Mouse (Mus musculus) natural killer cell, adult 2 months (primary cell): Measurements from ENCODE around the gene Gm10717.
"Not testable (repeated sequence)": the region's sequence is repeated elsewhere in the genome, so short reads cannot be mapped to it uniquely, and the experiment has no call there.

Source experiments
- DNase-seq, 2 experiments: peaks; one replicate each; pipeline ENCODE4 v3.0.0; 2022; ENCODE audit warnings: low spot score in 2 of 2

The Gm10717 gene

DNA sequence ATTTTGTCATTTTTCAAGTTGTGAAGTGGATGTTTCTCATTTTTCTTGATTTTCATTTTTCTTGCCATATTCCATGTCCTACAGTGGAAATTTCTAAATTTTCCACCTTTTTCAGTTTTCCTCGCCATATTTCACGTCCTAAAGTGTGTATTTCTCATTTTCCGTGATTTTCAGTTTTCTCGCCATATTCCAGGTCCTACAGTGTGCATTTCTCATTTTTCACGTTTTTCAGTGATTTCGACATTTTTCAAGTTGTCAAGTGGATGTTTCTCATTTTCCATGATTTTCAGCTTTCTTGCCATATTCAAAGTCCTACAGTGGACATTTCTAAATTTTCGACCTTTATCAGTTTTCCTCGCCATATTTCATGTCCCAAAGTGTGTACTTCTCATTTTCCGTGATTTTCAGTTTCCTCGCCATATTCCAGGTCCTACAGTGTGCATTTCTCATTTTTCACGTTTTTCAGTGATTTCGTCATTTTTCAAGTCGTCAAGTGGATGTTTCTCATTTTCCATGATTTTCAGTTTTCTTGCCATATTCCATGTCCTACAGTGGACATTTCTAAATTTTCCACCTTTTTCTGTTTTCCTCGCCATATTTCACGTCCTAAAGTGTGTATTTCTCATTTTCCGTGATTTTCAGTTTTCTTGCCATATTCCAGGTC is 1.1 kb upstream of the Gm10717 start:
- DNase-seq = peak; percentile 98 to 99

DNA sequence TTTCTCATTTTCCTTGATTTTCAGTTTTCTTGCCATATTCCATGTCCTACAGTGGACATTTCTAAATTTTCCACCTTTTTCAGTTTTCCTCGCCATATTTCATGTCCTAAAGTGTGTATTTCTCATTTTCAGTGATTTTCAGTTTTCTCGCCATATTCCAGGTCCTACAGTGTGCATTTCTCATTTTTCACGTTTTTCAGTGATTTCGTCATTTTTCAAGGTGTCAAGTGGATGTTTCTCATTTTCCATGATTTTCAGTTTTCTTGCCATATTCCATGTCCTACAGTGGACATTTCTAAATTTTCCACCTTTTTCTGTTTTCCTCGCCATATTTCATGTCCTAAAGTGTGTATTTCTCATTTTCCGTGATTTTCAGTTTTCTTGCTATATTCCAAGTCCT is 436 bp downstream of the Gm10717 start:
- DNase-seq = peak; percentile 64 to 67

DNA sequence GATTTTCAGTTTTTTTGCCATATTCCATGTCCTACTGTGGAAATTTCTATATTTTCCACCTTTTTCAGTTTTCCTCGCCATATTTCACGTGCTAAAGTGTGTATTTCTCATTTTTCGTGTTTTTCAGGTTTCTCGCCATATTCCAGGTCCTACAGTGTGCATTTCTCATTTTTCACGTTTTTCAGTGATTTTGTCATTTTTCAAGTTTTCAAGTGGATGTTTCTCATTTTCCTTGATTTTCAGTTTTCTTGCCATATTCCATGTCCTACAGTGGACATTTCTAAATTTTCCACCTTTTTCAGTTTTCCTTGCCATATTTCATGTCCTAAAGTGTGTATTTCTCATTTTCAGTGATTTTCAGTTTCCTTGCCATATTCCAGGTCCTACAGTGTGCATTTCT is 919 bp downstream of the Gm10717 start:
- not testable (repeated sequence) for DNase-seq

DNA sequence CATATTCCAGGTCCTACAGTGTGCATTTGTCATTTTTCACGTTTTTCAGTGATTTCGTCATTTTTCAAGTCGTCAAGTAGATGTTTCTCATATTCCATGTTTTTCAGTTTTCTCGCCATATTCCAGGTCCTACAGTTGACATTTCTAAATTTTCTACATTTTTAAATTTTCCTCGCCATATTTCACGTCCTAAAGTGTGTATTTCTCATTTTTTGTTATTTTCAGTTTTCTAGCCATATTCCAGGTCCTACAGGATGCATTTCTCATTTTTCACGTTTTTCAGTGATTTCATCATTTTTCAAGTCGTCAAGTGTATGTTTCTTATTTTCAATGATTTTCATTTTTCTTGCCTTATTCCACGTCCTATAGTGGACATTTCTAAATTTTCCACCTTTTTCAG is 1.5 kb downstream of the Gm10717 start:
- not testable (repeated sequence) for DNase-seq

DNA sequence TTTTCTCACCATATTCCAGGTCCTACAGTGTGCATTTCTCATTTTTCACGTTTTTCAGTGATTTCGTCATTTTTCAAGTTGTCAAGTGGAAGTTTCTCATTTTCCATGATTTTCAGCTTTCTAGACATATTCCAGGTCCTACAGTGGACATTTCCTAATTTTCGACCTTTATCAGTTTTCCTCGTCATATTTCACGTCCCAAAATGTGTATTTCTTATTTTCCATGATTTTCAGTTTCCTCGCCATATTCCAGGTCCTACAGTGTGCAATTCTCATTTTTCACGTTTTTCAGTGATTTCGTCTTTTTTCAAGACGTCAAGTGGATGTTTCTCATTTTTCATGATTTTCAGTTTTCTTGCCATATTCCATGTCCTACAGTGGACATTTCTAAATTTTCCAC is 2.0 kb downstream of the Gm10717 start:
- DNase-seq = not testable (repeated sequence)

DNA sequence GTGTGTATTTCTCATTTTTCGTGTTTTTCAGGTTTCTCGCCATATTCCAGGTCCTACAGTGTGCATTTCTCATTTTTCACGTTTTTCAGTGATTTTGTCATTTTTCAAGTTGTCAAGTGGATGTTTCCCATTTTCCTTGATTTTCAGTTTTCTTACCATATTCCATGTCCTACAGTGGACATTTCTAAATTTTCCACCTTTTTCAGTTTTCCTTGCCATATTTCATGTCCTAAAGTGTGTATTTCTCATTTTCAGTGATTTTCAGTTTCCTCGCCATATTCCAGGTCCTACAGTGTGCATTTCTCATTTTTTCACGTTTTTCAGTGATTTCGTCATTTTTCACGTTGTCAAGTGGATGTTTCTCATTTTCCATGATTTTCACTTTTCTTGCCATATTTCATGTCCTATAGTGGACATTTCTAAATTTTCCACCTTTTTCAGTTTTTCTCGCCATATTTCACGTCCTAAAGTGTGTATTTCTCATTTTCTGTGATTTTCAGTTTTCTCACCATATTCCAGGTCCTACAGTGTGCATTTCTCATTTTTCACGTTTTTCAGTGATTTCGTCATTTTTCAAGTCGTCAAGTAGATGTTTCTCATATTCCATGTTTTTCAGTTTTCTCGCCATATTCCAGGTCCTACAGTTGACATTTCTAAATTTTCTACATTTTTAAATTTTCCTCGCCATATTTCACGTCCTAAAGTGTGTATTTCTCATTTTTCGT is 4.2 kb downstream of the Gm10717 start:
- DNase-seq = peak; percentile 24 to 29

DNA sequence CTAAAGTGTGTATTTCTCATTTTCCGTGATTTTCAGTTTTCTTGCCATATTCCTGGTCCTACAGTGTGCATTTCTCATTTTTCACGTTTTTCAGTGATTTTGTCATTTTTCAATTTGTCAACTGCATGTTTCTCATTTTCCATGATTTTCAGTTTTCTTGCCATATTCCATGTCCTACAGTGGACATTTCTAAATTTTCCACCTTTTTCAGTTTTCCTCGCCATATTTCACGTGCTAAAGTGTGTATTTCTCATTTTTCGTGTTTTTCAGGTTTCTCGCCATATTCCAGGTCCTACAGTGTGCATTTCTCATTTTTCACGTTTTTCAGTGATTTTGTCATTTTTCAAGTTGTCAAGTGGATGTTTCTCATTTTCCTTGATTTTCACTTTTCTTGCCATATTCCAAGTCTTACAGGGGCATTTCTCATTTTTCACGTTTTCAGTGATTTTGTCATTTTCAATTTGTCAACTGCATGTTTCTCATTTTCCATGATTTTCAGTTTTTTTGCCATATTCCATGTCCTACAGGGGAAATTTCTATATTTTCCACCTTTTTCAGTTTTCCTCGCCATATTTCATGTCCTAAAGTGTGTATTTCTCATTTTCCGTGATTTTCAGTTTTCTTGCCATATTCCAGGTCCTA is 5.6 kb downstream of the Gm10717 start:
- DNase-seq = not testable (repeated sequence)

DNA sequence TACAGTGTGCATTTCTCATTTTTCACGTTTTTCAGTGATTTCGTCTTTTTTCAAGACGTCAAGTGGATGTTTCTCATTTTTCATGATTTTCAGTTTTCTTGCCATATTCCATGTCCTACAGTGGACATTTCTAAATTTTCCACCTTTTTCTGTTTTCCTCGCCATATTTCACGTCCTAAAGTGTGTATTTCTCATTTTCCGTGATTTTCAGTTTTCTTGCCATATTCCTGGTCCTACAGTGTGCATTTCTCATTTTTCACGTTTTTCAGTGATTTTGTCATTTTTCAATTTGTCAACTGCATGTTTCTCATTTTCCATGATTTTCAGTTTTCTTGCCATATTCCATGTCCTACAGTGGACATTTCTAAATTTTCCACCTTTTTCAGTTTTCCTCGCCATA is 9.1 kb downstream of the Gm10717 start, which contains the start of gene Gm17535:
Gene Gm17535 (plus strand): TSS at position 301 of the 400 bp plus-strand sequence.
- DNase-seq = not testable (repeated sequence)

DNA sequence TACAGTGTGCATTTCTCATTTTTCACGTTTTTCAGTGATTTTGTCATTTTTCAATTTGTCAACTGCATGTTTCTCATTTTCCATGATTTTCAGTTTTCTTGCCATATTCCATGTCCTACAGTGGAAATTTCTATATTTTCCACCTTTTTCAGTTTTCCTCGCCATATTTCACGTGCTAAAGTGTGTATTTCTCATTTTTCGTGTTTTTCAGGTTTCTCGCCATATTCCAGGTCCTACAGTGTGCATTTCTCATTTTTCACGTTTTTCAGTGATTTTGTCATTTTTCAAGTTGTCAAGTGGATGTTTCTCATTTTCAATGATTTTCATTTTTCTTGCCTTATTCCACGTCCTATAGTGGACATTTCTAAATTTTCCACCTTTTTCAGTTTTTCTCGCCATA is 11.4 kb downstream of the Gm10717 start, which contains the start of gene Gm10715:
Gene Gm10715 (plus strand): TSS at position 301 of the 400 bp plus-strand sequence.
- not testable (repeated sequence) for DNase-seq

DNA sequence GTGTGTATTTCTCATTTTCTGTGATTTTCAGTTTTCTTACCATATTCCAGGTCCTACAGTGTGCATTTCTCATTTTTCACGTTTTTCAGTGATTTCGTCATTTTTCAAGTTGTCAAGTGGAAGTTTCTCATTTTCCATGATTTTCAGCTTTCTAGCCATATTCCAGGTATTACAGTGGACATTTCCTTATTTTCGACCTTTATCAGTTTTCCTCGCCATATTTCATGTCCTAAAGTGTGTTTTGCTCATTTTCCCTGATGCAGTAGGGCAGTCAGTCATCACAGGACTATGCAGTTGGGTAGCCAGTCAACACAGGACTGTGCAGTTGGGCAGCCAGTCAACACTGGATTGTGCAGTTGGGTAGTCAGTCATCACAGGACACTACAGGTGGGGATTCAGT is 12.9 kb downstream of the Gm10717 start:
- DNase-seq = not testable (repeated sequence)
